In genomic region chr5:91807070-91808065, GRCm38 (mm10) we compare ENCODE assay signal across 10 mouse cellular contexts.
DNase-seq lines count a peak whose midpoint lies in the region; ATAC-seq and TF ChIP-seq lines count a peak whose summit lies in the region.
"Had no signal": no experiment of that assay in that cellular context is flagged by ENCODE, and none has a peak within 500 bp of the region (broad histone marks: within the 10 kb centered on the region; RNA-seq: fewer than 3 reads in every experiment).

No protein-coding gene starts in this region.

- WGBS in kidney, embryonic 14.5 days: 62% methylated on average over 18 of the region's 18 CpGs
- 72% methylated on average over 18 of the region's 18 CpGs for WGBS in forebrain, embryonic 15.5 days
- WGBS in midbrain, embryonic 15.5 days: 71% methylated on average over 18 of the region's 18 CpGs
- WGBS in lung, adult 2 months: 62% methylated on average over 18 of the region's 18 CpGs

- H3K4me1 ChIP-seq in kidney, embryonic 14.5 days (ENCODE audit: control insufficient read depth, insufficient read depth, low read length): no peaks in the 10 kb centered on the region
- no peaks in the 10 kb centered on the region for H3K4me1 ChIP-seq in forebrain, embryonic 15.5 days
- H3K4me1 ChIP-seq in midbrain, embryonic 15.5 days: 0 out of 2 replicates have a peak, but pooled peaks cover 4% of the 10 kb centered on the region
- H3K4me1 ChIP-seq in lung, adult 2 months (ENCODE audit: control insufficient read depth, insufficient read depth, low read length): no peaks in the 10 kb centered on the region
- H3K4me1 ChIP-seq: liver, embryonic 15.5 days had no signal

- TF ChIP-seq CTCF in lung, adult 2 months (IDR thresholded peaks at IDR 0.05; ENCODE audit: insufficient read depth, low read length): no peak

- no peak overlapping the region for H3K4me2 ChIP-seq in kidney, embryonic 14.5 days (replicated peaks; ENCODE audit: low read depth, low read length)
- H3K4me2 ChIP-seq in forebrain, embryonic 15.5 days (replicated peaks): no peak overlapping the region
- no peak overlapping the region for H3K4me2 ChIP-seq in midbrain, embryonic 15.5 days
- H3K4me2 ChIP-seq: liver, embryonic 15.5 days had no signal

- H3K4me3 ChIP-seq in kidney, embryonic 14.5 days (ENCODE audit: low read length): no peak overlapping the region
- no peak overlapping the region for H3K4me3 ChIP-seq in forebrain, embryonic 15.5 days
- H3K4me3 ChIP-seq in midbrain, embryonic 15.5 days: no peak overlapping the region
- no peak overlapping the region for H3K4me3 ChIP-seq in lung, adult 2 months (replicated peaks; ENCODE audit: extremely low read depth, low read depth, low read length)
- H3K4me3 ChIP-seq: layer of hippocampus, adult 2 months; liver, embryonic 15.5 days had no signal

- TF ChIP-seq POLR2A in lung, adult 2 months (IDR thresholded peaks at IDR 0.05; ENCODE audit: borderline replicate concordance, extremely low read depth, low read depth, low read length): no peak

- ATAC-seq in kidney, embryonic 14.5 days (ENCODE audit: low FRiP score, low TSS enrichment): peak; percentile 52; the same call in 1 of the 2 replicates
- peak; percentile 66 for ATAC-seq in forebrain, embryonic 15.5 days (replicated peaks)
- peak; percentile 92 for ATAC-seq in midbrain, embryonic 15.5 days (replicated peaks)

- no peaks in the 10 kb centered on the region for H3K9me3 ChIP-seq in kidney, embryonic 14.5 days (ENCODE audit: control insufficient read depth, low read length)
- H3K9me3 ChIP-seq in forebrain, embryonic 15.5 days: no peaks in the 10 kb centered on the region
- H3K9me3 ChIP-seq in midbrain, embryonic 15.5 days: no peaks in the 10 kb centered on the region
- H3K9me3 ChIP-seq: liver, embryonic 15.5 days had no signal

- H3K27ac ChIP-seq in kidney, embryonic 14.5 days (ENCODE audit: low read depth, low read length): no peak overlapping the region
- H3K27ac ChIP-seq in forebrain, embryonic 15.5 days (replicated peaks): no peak overlapping the region
- no peak overlapping the region for H3K27ac ChIP-seq in midbrain, embryonic 15.5 days
- H3K27ac ChIP-seq: layer of hippocampus, adult 2 months; liver, embryonic 15.5 days had no signal

- H3K9ac ChIP-seq in kidney, embryonic 14.5 days (ENCODE audit: low read depth, low read length): no peak overlapping the region
- H3K9ac ChIP-seq in forebrain, embryonic 15.5 days (replicated peaks): no peak overlapping the region
- no peak overlapping the region for H3K9ac ChIP-seq in midbrain, embryonic 15.5 days
- H3K9ac ChIP-seq: liver, embryonic 15.5 days had no signal

- H3K36me3 ChIP-seq in kidney, embryonic 14.5 days (ENCODE audit: control insufficient read depth, insufficient read depth, low read length): no peaks in the 10 kb centered on the region
- H3K36me3 ChIP-seq in forebrain, embryonic 15.5 days: no peaks in the 10 kb centered on the region
- H3K36me3 ChIP-seq in midbrain, embryonic 15.5 days (replicated peaks): no peaks in the 10 kb centered on the region
- H3K36me3 ChIP-seq: liver, embryonic 15.5 days had no signal

- H3K27me3 ChIP-seq in kidney, embryonic 14.5 days (ENCODE audit: control insufficient read depth, insufficient read depth, low read length): no peaks in the 10 kb centered on the region
- no peaks in the 10 kb centered on the region for H3K27me3 ChIP-seq in forebrain, embryonic 15.5 days
- no peaks in the 10 kb centered on the region for H3K27me3 ChIP-seq in midbrain, embryonic 15.5 days (replicated peaks)
- H3K27me3 ChIP-seq: liver, embryonic 15.5 days had no signal

- DNase-seq in kidney, postnatal 14 days: no peak
- DNase-seq in embryo, embryonic 11 days: peak; percentile 38
- DNase-seq in layer of hippocampus, adult 9-10 months (ENCODE audit: low spot score): no peak
- no peak for DNase-seq in ovary, postnatal 14 days (ENCODE audit: low spot score)
- no peak for DNase-seq in lung, adult 2 months
